9 mouse cellular contexts compared by ENCODE assay signal in genomic region chr16:94148139-94148538, GRCm38 (mm10).
DNase-seq lines count a peak whose midpoint lies in the region; ATAC-seq and TF ChIP-seq lines count a peak whose summit lies in the region.
"Had no signal": no experiment of that assay in that cellular context is flagged by ENCODE, and none has a peak within 500 bp of the region (broad histone marks: within the 10 kb centered on the region; RNA-seq: fewer than 3 reads in every experiment).

No protein-coding gene starts in this region.

- 28% methylated on average over 11 of the region's 11 CpGs for whole genome bisulfite sequencing in midbrain, embryonic 10.5 days
- WGBS in midbrain, postnatal 0 days = 32% methylated on average over 11 of the region's 11 CpGs

- no peak for ATAC-seq in midbrain, postnatal 0 days (ENCODE audit: low FRiP score)
- ATAC-seq in monocyte, adult 5-6 weeks (replicated peaks; ENCODE audit: insufficient number of reproducible peaks, low FRiP score, low TSS enrichment, poor library complexity, severe bottlenecking) = peak; percentile 37; the same call in 1 of the 2 replicates
- ATAC-seq: intestine, postnatal 0 days had no signal

- H3K4me1 ChIP-seq in midbrain, embryonic 10.5 days = peaks cover 45% of the 10 kb centered on the region
- no peaks in the 10 kb centered on the region for H3K4me1 ChIP-seq in midbrain, postnatal 0 days (ENCODE audit: insufficient read depth, low read length)

- TF ChIP-seq CTCF in midbrain, postnatal 0 days (IDR thresholded peaks at IDR 0.05) = no peak

- intact Hi-C loops in left cerebral cortex, postnatal 10 days (cut with DNase I) = loop anchor here (5.0 kb wide), 1 partner anchor 84 kb away; no protein-coding TSS in a partner anchor

- H3K4me2 ChIP-seq in midbrain, postnatal 0 days (ENCODE audit: low read depth, low read length, poor library complexity, severe bottlenecking) = no peak overlapping the region

- peak overlapping the region; percentile 27 for H3K4me3 ChIP-seq in midbrain, embryonic 10.5 days
- no peak overlapping the region for H3K4me3 ChIP-seq in midbrain, postnatal 0 days (ENCODE audit: low read depth, low read length)

- no peaks in the 10 kb centered on the region for H3K9me3 ChIP-seq in midbrain, embryonic 10.5 days (replicated peaks)
- H3K9me3 ChIP-seq in midbrain, postnatal 0 days (ENCODE audit: low read length) = no peaks in the 10 kb centered on the region

- peaks cover 80% of the 10 kb centered on the region for H3K27me3 ChIP-seq in midbrain, embryonic 10.5 days (ENCODE audit: low read depth, poor library complexity, severe bottlenecking)
- peaks cover 13% of the 10 kb centered on the region for H3K27me3 ChIP-seq in midbrain, postnatal 0 days (ENCODE audit: insufficient read depth, low read length)

- no peak overlapping the region for H3K9ac ChIP-seq in midbrain, postnatal 0 days (replicated peaks; ENCODE audit: low read length, poor library complexity, severe bottlenecking)

- H3K27ac ChIP-seq in midbrain, embryonic 10.5 days (replicated peaks) = peak overlapping the region; percentile 55
- no peak overlapping the region for H3K27ac ChIP-seq in midbrain, postnatal 0 days (ENCODE audit: low read depth, low read length)

- DNase-seq in cerebellum, adult 9-11 months = peak; percentile 27
- DNase-seq in cerebellum, adult 9-10 months = no peak
- peak; percentile 48 for DNase-seq in midbrain, embryonic 10.5 days (ENCODE audit: low spot score)
- DNase-seq in midbrain, postnatal 0 days (ENCODE audit: low spot score) = no peak
- peak; percentile 52 for DNase-seq in kidney, postnatal 10 days
- DNase-seq in left cerebral cortex, postnatal 10 days (ENCODE audit: extremely low spot score in 1 of 2, low spot score in 2 of 2) = no peak
- no peak for DNase-seq in adipocyte (ENCODE audit: low spot score)

- no peaks in the 10 kb centered on the region for H3K36me3 ChIP-seq in midbrain, embryonic 10.5 days
- no peaks in the 10 kb centered on the region for H3K36me3 ChIP-seq in midbrain, postnatal 0 days (ENCODE audit: insufficient read depth, low read length)

Comparison
In these comparisons a context has a peak if more than half of its experiments do, and no peak if none do; other contexts are left out.
1. DNase-seq: peak in cerebellum, adult 9-11 months (single experiment), midbrain, embryonic 10.5 days (single experiment) and kidney, postnatal 10 days (single experiment); none in cerebellum, adult 9-10 months (single experiment), midbrain, postnatal 0 days (single experiment), left cerebral cortex, postnatal 10 days (0 of 2) and adipocyte (single experiment).